Mouse (Mus musculus) ovary, postnatal 10 days (tissue): Measurements from ENCODE around the gene Nuak2.
"Not testable (repeated sequence)": the region's sequence is repeated elsewhere in the genome, so short reads cannot be mapped to it uniquely, and the experiment has no call there.

Source experiments
- DNase-seq: peaks from one replicate; pipeline ENCODE4 v3.0.0; 2022; ENCODE audit warnings: low spot score

The Nuak2 gene

DNA sequence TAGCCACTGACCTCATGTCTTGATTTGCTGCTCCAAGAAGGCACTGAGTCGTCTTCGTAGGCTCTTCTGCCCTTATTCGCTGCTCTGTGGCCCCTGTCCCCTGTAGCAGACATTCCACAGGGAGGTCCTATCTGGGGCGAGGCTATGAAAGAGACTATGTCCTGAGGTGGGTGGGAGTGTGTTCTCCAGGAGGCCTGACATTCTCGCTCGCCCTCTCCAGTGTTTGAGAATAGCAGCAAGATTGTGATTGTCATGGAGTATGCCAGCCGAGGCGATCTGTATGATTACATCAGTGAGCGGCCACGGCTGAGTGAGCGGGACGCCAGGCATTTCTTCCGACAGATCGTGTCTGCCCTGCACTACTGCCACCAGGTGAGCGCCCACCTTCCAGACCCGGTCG is 11.6 kb downstream of the Nuak2 start:
- DNase-seq = no peak

DNA sequence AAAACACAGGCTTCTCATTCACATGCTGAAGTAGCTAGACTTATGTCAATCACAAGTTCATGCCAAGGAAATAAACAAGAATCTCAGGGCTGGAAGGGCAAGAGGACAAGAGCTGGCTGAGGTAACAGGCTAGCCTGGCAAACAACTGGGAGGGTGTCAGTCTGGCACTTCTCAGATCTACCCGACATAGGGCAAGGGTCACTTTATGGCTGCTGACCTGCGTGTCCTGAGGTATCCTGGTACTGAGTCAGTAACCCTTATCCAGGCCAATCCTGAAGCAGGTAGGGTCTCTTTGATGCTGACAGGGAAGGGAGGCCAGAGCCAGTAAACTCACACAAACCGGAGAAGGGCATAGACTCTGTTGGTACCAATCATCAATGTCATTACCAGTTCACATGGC is 12.6 kb downstream of the Nuak2 start:
- DNase-seq = no peak

DNA sequence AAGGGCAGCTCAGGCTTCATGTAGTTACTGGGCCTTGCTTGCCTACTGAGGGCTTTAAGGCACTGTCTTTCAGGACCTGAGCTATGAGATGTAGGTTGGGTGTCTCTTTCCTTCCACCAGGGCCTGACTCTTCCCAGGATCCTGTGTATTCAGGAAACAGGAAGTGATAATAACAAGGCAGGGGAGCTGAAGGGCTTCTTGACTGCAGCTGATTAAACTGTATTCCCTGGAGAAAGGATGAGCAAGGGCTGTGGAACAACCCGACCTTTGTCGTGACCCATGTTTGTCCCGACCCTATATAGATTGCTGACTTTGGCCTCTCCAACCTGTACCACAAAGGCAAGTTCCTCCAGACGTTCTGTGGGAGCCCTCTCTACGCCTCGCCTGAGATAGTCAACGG is 13.7 kb downstream of the Nuak2 start:
- no peak for DNase-seq

DNA sequence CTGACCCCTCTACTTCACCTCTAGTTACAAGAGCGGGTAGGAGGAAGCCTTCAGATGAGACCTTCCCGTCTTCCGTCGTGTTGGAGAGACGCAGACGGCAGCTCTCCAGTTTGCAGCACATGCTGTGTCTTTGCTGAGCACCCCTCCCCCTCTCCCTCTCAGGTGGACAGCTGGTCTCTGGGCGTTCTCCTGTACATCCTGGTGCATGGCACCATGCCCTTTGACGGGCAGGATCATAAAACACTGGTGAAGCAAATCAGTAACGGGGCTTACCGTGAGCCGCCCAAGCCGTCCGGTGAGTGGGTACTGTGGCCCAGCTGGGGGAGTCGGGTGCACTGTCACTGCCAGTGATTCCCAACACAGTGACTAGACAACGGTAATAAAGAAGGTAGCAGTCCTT is 14.5 kb downstream of the Nuak2 start:
- no peak for DNase-seq

DNA sequence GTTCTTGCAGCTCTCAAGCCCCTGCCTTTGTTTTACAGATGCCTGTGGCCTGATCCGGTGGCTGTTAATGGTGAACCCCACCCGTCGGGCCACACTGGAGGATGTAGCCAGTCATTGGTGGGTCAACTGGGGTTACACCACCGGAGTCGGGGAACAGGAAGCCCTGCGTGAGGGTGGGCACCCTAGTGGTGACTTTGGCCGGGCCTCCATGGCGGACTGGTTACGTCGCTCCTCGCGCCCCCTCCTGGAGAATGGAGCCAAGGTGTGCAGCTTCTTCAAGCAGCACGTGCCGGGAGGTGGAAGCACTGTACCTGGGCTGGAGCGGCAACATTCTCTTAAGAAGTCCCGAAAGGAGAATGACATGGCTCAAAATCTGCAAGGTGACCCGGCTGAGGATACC is 15.4 kb downstream of the Nuak2 start:
- no peak for DNase-seq

DNA sequence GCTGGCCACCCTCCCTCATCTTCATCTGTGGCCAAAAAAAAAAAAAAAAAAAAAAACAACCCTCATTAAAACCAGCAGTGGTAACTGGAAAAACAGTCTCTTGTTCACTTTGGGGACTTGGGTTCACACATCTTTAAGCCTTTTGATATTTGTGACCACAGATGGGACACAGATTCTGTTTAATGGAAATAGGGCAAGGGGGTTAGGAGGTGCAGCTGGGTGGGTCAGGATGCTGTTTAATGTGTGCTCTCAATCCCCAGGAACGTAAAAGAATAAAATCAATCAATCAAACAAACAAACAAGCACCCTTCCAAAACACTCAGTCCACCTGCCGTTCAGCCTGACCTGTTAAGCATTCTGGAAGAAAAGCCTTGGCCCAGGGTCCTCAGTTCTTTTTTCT is 17.3 kb downstream of the Nuak2 start:
- no peak for DNase-seq

DNA sequence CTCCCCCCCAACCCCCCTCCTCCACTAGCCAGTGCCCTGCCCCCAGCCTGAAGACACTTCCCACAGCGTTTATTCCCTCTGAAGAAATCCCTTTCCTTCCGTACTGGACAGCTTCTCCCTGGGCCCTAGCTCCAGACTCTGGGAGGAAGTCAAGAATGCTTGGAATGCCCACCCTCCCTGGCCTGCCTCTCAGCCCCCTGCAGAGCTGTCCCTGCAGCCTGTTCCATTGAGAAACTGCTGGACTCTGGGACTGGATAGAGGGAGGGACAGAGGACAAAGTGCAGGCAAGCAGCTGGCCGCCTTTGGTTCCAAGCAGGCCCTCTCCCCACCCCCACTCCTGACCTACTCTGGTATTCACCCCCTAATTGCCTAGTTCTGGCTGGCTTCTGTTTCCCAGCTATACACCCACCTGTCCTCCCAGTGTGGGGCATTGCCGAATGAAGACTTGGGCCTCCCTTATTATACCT is 17.8 kb downstream of the Nuak2 start:
- no peak for DNase-seq

DNA sequence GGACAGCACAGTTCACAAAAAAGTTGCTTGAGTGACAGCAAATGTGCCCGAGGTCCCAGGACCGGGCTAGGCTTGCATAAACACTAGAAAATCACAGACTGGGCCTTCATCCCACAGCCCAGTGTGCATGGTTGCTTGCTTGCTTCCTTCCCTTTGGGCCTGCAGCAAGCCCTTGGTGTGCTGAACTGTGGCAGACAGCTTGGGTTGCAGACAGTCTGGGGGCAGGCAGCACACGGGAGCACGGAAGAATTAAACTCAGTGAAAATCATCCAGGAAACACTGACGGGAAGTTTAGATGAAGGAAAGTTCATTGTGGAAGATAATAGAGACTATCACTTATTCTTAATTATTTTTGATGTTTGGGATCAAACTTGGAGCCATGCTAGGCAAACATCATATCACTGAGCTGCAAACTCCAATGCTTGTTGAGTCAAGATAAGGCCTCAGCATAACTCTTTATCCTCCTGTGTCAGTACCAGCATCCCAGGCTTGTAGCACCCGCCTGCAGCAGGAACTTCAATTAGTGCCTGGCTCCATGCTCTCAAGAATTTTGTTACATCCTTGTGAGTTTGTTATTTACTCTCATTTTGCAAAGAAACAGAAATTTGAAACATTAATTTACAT is 18.4 kb downstream of the Nuak2 start:
- no peak for DNase-seq

DNA sequence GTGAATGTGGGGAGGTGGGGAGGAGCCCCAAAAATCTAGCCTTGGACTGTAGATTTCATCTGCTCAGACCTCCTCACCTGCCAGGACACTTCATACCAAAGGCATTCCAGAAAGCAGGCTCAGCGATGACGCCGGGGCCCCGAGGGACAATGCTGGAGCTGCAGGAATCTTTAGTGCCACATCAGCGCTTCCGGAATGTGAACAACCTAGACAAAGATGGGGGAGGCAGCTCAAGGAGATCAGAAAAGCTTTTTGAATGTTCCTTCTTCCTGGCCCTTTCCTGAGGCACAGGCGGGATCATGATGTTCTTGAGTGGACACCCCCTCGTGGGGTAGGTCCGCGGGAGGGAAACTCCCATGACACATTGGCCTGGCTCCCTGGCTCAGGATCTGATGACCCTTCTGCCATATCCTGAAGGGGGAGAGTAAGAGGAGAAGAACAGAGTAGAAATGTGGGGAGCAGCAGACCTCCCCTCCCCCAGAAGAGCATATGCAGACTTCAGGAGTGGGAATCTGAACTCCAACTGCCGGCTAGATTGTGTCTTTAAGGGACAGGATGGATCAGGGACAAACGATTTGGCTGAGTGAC is 19.5 kb downstream of the Nuak2 start:
- DNase-seq = no peak

DNA sequence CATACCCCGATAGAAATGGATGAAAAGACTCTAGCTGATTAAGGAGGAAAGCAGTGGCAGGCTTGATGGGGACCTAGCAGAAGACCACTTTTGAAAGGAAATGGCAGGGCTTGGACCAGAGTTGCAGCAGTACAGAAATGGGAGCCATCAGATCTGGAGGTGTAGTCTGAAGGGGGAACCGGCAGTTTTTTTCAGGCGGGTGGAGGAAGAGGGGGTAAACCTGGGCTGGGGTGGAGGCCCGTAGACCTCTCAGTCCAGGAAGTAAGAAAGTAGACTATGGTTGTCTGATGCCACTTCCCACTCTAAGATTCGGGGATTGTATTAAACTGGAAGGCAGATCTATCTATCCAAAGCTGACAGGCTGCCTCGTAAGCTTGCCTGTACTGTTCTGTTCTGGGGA is 21.0 kb downstream of the Nuak2 start:
- DNase-seq = no peak

DNA sequence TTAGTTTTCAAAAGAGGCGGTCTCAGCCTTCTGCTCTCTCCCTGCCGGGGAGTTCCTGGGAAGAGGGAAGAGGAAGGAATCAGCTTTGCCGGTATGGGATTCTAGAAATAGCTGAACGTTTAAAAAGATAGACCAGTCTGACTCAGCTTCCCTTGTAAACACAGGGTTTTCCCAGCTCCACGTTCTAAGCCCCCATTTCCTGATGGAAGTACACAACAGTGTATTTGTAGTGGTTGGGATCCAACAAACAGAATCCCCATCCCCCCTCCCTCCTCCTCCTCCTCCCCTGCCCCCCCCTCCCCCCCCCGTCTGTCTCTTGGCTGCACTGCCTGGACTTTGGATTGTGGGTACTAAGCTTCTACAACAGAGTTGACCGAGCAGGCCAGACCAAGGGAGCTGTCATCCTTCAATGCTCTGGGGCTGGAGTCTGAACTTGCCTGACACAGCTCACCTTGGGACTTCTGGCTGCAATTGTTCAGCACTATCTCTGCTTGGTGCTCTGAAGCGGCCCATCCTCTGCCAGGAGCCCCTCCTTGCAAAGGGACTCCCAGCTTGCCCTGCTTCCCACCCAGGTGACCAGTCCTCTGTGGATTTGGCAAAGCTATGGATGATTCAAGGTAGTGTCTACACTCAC is 22.2 kb downstream of the Nuak2 start:
- DNase-seq = no peak

DNA sequence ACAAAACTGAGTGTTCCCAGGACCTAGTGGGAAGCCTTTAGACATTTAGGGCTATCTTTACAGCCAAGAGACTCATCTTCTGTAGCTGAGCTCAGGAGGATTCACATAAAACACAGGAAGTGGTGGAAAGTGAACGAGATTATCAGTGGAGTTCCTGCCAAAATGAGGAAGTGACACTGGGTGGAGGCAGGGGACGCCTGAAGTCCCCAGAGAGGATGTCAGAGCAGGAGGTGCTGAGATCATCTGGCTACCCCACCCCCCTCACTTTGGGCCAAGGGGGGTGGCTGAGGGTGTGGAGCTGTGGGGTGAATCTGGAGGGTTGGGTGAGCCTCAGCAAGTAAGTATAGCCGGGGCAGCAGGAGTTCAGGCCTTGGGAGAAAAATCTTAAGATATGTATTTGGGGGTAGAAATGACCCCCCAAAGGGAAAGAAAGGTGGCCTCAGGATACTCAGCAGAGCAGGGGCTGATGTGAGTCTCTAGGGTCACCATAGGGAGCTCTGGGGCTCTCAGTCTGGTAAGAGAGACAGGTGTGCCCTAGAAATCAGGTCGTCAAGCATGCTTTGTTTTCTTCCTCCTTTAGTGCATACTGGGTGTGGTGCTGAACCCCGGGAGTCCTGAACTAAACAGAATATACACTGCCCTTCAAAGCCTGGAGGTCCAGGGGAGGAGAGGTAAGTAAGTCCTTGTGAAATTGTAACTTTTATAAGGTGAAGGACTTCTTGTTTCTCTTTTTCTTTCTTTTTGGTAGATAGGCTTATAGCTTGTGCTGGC is 26.0 kb downstream of the Nuak2 start:
- DNase-seq = no peak

DNA sequence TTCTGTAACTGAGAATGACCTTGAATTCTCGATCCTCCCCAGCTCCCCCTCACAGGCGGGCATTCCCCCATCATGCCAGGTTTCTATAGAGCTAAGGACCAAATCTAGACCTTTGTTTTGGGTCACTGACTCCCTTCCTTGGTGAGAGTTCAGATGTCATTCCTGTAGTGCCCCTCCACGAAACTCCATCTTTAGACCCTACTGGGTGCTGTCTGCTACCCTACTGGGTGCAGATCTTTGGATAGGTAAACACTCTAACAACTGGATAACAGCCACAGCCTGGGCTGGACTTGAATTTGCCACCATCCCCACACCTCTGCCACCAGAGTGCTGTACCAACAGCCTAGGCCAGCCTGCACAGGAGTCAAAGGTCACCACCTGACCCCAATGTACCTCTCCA is 26.6 kb downstream of the Nuak2 start:
- DNase-seq = no peak

DNA sequence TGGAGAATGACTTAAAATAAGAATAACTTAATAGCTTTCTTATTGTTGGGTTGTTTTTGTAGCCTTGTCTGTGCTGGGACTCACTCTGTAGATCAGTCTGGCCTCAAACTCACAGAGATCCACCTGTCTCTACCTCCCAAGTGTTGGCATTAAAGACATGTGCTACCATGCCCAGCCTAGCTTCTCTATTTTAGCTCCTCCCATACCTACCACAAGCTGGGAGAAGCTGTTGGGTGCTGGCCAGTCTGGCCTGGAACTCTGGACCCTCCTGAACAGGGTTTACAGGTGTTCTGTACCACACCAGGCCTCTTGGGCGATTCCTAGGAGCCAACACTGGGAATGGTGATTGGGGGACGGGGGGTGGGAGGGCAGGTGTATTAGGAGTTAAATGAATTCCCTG is 27.3 kb downstream of the Nuak2 start:
- DNase-seq = no peak

DNA sequence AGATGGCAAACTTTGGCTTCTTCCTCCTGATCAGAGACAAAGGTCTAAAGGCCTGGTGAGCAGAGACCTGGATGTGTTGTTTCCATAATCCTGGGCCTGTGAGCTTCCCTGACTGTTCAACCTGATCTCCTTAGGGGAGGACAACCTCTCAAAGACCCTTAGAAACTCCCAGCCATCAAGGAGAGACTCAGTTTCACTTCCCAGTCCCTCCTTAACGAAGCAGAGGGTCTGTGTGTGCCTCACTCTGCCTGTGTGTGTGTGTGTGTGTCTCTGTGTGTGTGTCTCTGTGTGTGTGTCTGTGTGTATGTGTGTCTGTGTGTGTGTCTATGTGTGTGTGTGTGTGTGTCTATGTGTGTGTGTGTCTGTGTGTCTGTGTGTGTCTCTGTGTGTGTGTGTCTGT is 27.7 kb downstream of the Nuak2 start:
- no peak for DNase-seq

DNA sequence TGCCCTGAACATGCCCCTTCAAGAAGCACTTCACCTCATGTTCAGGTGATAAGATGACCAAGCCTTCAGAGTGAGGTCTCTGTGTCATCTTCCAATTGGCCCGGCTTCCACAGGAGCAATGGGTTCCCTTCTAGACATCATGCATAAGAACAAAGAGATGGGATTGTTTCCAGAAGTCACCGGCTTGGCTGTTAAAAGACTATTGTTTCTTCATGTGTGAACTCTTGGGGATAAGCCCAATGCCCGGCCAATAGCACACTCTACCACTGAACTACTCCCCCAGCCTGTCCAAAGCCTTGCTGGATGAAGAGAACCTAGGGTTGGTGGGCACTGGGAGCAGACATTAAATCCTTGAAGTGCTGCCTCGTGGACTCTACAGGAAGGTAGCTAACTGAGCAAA is 29.6 kb downstream of the Nuak2 start:
- DNase-seq = no peak

DNA sequence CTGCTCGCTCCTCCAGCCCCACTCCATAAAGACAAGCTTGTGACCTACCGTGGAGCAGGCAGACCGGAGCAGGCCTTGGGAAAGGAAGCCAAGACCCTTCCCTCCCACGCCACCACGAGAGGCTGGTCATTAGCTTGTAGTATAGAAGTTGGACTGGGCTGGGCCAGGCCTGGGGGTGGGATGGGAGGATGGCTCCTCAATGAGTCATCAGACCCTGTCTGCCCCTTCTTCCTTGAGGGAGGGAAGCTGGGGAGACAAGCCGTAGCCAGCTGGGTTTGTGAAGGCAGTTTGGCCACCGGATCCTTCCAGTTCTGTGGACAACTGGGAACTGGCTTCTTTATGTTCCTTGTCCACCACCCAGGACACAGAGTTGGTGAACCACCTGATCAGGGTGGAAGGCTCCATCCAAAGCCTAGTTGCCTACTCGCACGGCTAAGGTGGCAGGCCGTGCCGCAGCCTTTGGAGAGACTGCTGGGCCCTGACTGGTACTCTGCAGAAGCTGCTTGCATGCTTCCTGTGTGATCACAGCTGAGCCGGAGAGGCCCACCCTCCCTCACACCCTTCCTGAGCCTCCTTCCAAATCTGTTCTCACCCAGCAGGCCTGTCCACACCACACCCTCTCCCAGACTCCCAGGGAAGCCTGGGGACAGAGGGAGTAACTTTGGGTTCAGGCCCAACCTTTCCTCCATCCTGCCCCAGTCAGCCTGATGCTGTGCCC is 30.4 kb downstream of the Nuak2 start:
- no peak for DNase-seq

DNA sequence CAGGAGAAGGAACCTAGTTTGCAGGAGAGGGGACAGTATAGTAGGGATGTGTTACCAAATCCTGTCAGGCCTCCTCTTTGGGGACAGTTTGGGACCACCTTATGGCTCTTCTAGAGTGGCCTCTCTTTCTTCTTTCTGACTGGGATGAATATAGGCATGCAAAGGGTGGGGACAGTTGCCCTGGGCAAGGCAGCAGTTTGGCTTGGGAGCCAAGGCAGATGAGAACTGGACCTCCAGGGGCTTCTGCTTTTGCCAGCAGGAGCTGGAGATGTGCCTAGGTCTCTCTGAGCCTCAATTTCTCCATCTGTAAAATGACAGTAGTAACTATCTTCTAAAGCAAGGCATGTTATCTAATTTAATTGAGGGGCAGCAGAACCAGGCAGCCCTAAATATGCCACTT is 31.0 kb downstream of the Nuak2 start:
- no peak for DNase-seq

DNA sequence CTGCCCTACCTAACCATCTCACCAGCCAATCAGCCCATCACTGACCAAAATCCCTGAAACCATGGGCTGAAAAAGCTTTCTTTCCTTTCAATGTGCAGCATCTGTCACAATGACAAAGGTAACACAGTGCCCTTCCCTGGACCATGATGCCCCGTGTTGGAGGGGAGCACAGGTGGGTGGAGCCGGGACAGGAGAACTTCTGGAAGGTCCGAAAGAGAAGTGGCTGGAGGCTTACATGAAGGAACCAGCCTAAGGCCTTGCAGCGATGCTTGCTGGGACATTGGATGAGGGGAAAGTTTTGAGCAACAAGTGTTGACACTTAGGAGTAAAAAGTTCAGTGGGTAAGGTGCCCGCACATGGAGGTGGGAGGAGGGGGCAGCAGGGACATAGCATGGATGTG is 32.5 kb downstream of the Nuak2 start:
- no peak for DNase-seq

DNA sequence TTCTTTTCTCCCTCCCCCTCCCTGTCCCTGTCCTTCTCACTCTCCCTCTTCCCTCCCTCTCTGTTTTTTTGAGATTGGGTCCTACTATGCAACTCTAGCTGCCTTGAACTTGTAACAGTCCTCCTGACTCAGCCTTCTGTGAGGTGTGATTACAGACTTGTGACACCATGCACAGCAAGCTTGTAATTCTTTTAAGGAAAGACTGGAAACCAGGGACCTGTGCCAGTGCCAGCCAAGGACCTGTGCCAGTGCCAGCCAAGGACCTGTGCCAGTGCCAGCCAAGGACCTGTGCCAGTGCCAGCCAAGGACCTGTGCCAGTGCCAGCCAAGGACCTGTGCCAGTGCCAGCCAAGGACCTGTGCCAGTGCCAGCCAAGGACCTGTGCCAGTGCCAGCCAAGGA is 33.1 kb downstream of the Nuak2 start:
- not testable (repeated sequence) for DNase-seq

DNA sequence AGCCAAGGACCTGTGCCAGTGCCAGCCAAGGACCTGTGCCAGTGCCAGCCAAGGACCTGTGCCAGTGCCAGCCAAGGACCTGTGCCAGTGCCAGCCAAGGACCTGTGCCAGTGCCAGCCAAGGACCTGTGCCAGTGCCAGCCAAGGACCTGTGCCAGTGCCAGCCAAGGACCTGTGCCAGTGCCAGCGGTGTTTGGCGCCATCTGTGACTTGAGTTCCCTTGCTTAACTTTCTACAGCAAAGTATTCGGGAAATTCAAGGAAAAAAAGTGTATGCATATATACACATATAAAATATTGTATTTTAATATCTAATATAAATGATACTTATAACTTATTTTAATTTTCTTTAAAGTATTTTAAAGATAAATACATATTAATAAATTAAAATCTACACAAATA is 33.7 kb downstream of the Nuak2 start:
- DNase-seq = not testable (repeated sequence)

DNA sequence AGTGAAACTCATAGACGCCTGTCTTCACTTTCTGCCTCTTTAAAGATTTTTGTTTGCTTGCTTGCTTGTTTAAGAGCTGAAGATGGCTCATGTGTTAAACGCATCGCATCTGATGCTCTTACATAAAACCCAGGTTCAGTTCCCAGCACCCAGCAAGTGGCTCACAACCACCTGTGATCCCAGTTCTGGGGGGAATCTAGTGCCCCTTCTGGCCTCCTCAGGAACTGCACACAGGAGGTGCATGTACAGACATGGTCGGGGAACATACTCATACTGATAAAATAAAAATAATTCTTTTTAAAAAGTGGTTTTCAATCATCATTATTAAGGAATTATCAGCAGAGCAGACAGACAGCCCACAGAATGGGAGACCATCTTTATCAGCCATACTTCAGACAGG is 35.1 kb downstream of the Nuak2 start:
- DNase-seq = no peak
